Mouse (Mus musculus) C2C12 (cell line): Measurements from ENCODE around the gene Lyzl6. TPM values are rescaled to one million over a fixed set of nuclear protein-coding genes. Genes with fewer than 3 reads are reported as not detected.

Source experiments
- H3K27me3 ChIP-seq: one replicate; pipeline ENCODE4 v1.6.1; 2011; ENCODE audit not compliant: control insufficient read depth, insufficient read depth, insufficient read length
- H3K36me3 ChIP-seq: one replicate; pipeline ENCODE4 v1.6.1; 2011; ENCODE audit not compliant: control insufficient read depth, insufficient read depth
- H3K4me3 ChIP-seq: one replicate; pipeline ENCODE4 v1.5.1; 2011; ENCODE audit warnings: mild to moderate bottlenecking, control low read depth; ENCODE audit not compliant: poor library complexity, insufficient read depth, severe bottlenecking
- H3K79me2 ChIP-seq: one replicate; pipeline ENCODE4 v1.6.1; 2011; ENCODE audit not compliant: control insufficient read depth, insufficient read depth
- H3K79me3 ChIP-seq: one replicate; pipeline ENCODE4 v1.6.1; 2011; ENCODE audit warnings: low read depth, control low read depth
- H3ac ChIP-seq: one replicate; pipeline ENCODE3; 2011; ENCODE audit warnings: low read depth; ENCODE audit not compliant: control insufficient read depth, insufficient read length
- CEBPB ChIP-seq: IDR thresholded peaks from one replicate; pipeline ENCODE4 v1.6.1; 2011; ENCODE audit warnings: low read depth, mild to moderate bottlenecking, control low read depth, moderate library complexity
- CTCF ChIP-seq: IDR thresholded peaks from one replicate; pipeline ENCODE4 v1.5.1; 2011; ENCODE audit not compliant: control insufficient read depth, insufficient read depth, insufficient read length
- FOSL1 ChIP-seq: IDR thresholded peaks from one replicate; pipeline ENCODE4 v1.8.0; 2011; ENCODE audit warnings: mild to moderate bottlenecking, low read length; ENCODE audit not compliant: poor library complexity, insufficient read depth, severe bottlenecking
- MAX ChIP-seq: IDR thresholded peaks from one replicate; pipeline ENCODE4 v1.6.1; 2011; ENCODE audit warnings: mild to moderate bottlenecking, control low read depth
- MYOD1 ChIP-seq: IDR thresholded peaks from one replicate; pipeline ENCODE4 v1.6.1; 2011; ENCODE audit warnings: low read depth; ENCODE audit not compliant: control insufficient read depth, insufficient read length
- MYOG ChIP-seq: IDR thresholded peaks from one replicate; pipeline ENCODE4 v1.6.1; 2011; ENCODE audit not compliant: control insufficient read depth, insufficient read length; ENCODE audit errors: extremely low read depth
- USF1 ChIP-seq: IDR thresholded peaks from one replicate; pipeline ENCODE4 v1.6.1; 2011; ENCODE audit warnings: low read depth, mild to moderate bottlenecking, control low read depth, moderate library complexity
- polyA plus RNA-seq: library from polyadenylated mRNA; unstranded; fragments of >200 nt; fragmentation: generic; extraction: Trizol; gene quantifications from one replicate; pipeline ENCODE4 v1.2.1, GENCODE M21; 2012; ENCODE audit warnings: missing spikeins

Lyzl6 gene
- polyA plus RNA-seq, 1 experiment, result not detected

- Histone ChIP-seq H3K4me3 (no peak overlapping the region), H3K36me3 (no peaks in the 10 kb centered on the region), H3ac (no peak overlapping the region), H3K79me3 (no peaks in the 10 kb centered on the region), H3K79me2 (no peaks in the 10 kb centered on the region), H3K27me3 (peaks cover 55% of the 10 kb centered on the region)
- no peak for TF ChIP-seq CTCF
- TF ChIP-seq CEBPB, result no peak
- no peak for TF ChIP-seq USF1
- no peak for TF ChIP-seq MAX
- TF ChIP-seq MYOG, result no peak
- TF ChIP-seq MYOD1, result no peak
- no peak for TF ChIP-seq FOSL1
Measured at GRCm38 (mm10) chr11:103658189-103658588, 19.5 kb upstream of the Lyzl6 start.

- Histone ChIP-seq H3K4me3 (no peak overlapping the region), H3ac (no peak overlapping the region), H3K79me3 (no peaks in the 10 kb centered on the region), H3K27me3 (peaks cover 63% of the 10 kb centered on the region), H3K36me3 (no peaks in the 10 kb centered on the region), H3K79me2 (no peaks in the 10 kb centered on the region)
- TF ChIP-seq MYOG (no peak), MAX (no peak), CTCF (no peak), FOSL1 (no peak), MYOD1 (no peak), USF1 (no peak), CEBPB (no peak)
Measured at GRCm38 (mm10) chr11:103656520-103656919, 17.8 kb upstream of the Lyzl6 start.

GRCm38 (mm10) chr11:103653359-103653965 lies 14.8 kb upstream of the Lyzl6 start:
- TF ChIP-seq MAX (no peak), USF1 (no peak), CTCF (no peak), CEBPB (no peak), MYOD1 (no peak), MYOG (no peak), FOSL1 (no peak)
- Histone ChIP-seq H3K27me3 (peaks cover 80% of the 10 kb centered on the region), H3K36me3 (no peaks in the 10 kb centered on the region), H3K79me3 (no peaks in the 10 kb centered on the region), H3K79me2 (no peaks in the 10 kb centered on the region), H3ac (no peak overlapping the region), H3K4me3 (no peak overlapping the region)

GRCm38 (mm10) chr11:103651426-103651825 lies 12.7 kb upstream of the Lyzl6 start:
- H3K79me2 ChIP-seq, result no peaks in the 10 kb centered on the region
- H3K79me3 ChIP-seq, result no peaks in the 10 kb centered on the region
- TF ChIP-seq FOSL1 (no peak), MYOG (no peak), MYOD1 (no peak), USF1 (no peak), MAX (no peak), CTCF (no peak), CEBPB (no peak)
- H3K4me3 ChIP-seq, result no peak overlapping the region
- H3K27me3 ChIP-seq, result peaks cover 84% of the 10 kb centered on the region
- H3ac ChIP-seq, result no peak overlapping the region
- H3K36me3 ChIP-seq, result no peaks in the 10 kb centered on the region

GRCm38 (mm10) chr11:103649983-103650493 lies 11.3 kb upstream of the Lyzl6 start:
- Histone ChIP-seq H3K36me3 (no peaks in the 10 kb centered on the region), H3K79me3 (no peaks in the 10 kb centered on the region), H3K27me3 (peaks cover 80% of the 10 kb centered on the region), H3K79me2 (no peaks in the 10 kb centered on the region), H3ac (no peak overlapping the region), H3K4me3 (no peak overlapping the region)
- TF ChIP-seq MYOG (no peak), MYOD1 (no peak), CTCF (no peak), USF1 (no peak), FOSL1 (no peak), CEBPB (no peak), MAX (no peak)

GRCm38 (mm10) chr11:103649301-103649982 lies 10.8 kb upstream of the Lyzl6 start, which contains the start of gene Rprml:
Gene Rprml, plus strand, starts transcription at chr11:103649570.
- peaks cover 78% of the 10 kb centered on the region for H3K27me3 ChIP-seq
- no peaks in the 10 kb centered on the region for H3K79me2 ChIP-seq
- no peaks in the 10 kb centered on the region for H3K36me3 ChIP-seq
- no peak within 1 kb of the TSS for H3ac ChIP-seq
- H3K79me3 ChIP-seq, result no peaks in the 10 kb centered on the region
- TF ChIP-seq USF1 (no peak), MYOD1 (no peak), MAX (no peak), MYOG (no peak), CTCF (no peak), FOSL1 (no peak), CEBPB (no peak)
- no peak within 1 kb of the TSS for H3K4me3 ChIP-seq
